Mouse (Mus musculus) lung, postnatal 4 days (tissue): ENCODE measurements around the gene Uap1.

Experiments used
- DNase-seq, 2 experiments: peaks; one replicate each; pipeline ENCODE4 v3.0.0; 2021

Uap1 gene

DNA sequence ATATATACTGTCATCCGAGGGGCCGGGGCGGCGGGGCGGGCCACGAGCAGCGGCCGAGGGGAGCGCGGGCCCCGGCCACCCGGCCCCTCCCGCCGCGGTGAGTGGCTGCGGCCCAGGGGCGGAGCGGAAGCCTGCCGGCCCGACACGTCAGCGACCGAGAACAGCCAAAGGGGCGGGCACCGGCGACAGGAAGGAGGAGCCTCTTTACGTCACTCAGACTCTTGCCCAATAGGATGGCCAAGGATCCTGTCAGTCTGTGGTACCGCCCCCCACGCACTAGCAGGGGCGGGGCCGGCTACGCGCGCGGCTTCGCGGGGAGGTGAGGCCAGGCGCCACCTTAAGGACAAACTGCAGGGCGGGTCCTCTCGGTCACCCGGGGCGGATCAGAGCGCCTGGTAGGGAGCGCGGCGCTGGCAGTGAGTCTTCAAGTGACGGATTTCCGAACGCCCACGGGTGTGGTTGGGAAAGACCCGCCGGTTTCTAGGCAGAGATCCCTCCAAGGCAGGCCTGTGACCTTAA, at the start of gene Uap1:
Gene Uap1 (minus strand): TSS at position 144 of the 519 bp plus-strand sequence.
- peak; percentile 99 for DNase-seq

DNA sequence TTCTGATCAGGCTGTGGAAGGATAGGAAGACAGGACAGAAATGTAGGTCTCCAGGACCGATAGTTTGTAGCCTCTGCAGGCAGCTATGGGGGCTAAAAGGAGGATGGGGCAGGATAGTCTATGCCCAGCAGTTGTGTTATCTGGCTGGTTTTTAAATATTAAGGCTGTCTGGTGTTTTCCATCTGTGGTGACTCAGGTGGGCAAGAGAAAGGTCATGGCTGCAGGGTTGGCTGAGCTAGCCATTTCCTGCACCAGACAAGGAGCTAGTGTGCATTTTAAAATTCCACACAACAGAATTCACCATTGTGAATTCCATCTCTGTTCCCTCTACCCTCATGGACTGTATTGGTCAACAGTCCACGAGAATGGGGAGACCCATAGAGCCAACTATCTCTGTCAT, 48.5 kb upstream of the Uap1 start:
- DNase-seq = no peak

DNA sequence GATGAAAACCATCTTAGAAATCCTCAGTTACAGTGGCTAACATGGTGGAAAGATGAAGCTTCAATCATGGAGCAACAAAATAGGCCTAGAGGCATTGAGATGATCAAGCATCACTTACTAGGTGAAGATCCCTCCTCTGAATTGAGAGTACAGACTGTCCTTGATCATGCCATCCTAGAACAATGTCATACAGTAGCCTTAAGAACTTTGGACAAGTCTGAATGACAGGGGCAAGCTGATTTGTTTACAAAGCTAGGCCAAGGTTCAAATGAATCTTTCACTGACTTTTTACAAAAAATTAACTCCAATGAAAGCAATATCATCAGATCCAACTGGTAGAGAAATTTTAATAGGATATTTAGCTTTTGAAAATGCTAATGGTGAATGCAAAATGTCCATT, 45.6 kb upstream of the Uap1 start:
- DNase-seq = no peak

DNA sequence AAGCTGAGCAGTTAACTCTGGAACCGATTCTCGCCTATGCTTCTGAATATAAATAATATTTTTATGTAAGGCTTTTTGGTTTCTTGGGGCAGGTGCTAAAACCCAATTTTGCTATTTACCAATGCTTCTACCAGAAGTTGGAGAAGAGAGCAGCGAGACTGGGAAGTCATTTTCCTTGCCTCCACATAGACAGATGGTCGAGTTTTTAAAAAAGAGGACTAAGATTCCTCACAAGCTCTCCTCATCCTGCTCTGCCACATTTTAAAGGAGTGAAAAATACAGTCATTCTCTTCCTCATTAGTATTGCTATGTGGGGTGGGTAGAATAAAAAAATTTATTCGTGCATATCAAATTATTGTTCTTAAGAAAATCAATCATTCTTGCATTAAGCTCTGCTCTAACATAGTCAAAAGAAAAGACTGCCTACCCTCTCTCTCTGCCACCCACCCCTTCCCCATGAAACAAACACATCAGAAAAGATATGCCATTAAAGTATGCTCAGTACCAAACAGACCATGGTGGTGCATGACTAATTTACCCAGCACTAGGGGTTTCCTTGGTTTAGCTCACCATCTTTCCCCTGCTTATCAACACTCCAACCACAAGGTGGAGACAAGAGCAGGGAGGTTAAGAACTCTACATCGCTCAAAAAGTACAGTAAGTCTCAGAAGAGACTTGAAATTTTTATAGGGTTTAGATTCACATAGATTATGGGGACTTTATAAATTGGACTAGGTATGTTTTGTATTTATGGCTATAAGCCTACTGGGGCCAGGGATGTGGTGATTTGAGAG, 43.5 kb upstream of the Uap1 start:
- DNase-seq = peak in 1 of 2 experiments; percentile 22

DNA sequence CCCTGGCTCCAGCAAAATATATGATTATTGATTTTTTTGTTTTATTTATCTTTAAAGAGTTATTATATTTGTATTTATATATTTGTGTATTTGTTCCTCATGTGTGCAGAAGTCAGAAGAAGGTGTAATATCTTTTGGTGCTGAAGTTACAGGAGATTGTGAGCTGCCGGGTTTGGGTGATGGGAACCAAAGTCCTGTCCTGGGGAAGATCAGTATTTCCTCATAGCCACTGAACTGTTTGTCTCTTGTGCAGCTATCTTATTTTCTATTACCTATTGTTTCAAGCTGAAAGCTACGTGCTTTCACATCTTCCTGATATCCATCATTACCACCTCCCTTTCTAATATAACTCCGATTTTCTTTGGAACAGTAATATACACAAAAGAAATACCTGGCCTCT, 40.8 kb upstream of the Uap1 start:
- no peak for DNase-seq

DNA sequence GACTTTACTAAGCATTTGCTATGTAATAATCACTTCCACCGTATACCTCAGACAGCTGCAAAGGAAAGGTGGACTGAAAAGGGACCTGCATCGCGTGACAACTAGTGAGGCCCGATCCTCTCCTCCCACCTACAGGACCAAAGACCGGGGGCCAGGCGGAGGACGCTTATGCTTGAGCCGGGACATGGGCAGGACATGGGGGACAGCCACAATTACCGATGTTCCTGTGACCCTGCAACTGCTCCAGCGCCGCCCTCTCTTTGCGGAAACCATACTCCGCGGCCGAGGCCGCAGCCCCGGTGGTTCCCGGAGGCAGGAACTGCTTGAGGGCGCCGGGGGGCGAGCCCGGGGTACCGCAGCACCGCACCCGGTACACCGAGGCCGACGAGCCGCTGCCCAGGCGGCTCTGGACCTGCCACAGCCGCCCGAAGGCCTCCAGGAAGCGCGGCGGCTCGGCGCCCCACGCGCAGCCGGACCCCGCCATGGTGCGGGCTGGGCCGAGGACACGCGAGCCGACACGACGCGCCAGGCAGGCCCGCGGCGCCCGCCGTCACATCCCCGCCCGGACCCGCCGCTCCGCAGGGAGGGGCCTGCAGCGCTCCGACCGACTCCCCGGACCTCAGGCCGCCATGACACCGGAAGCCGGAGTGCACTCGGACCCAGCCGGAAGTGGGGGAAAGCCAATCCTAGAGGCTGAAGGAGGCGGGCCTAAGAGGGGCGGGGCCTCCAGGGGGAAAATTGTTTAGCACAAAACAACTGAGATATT, 40.2 kb upstream of the Uap1 start, which contains the start of gene Uhmk1:
Gene Uhmk1 (minus strand): TSS at position 641 of the 766 bp plus-strand sequence.
- peak; percentile 92 to 93 for DNase-seq

DNA sequence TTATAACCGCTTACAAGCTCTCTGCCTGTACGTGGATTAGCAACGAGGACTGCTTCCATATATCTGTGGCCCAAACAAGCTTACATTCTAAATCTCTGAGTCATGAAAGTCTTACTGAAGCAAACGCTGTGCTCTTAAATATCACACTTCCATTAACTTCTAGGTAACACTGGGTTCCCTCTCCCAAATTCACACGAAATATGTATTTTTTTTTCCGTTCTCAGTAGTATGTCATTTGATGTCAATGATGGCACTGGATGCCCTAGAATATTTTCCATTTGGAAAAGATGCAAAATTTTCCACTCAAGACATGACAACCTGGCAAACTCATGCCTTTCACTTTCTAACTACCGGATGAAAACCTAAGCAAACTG, 39.6 kb upstream of the Uap1 start:
- DNase-seq = no peak

DNA sequence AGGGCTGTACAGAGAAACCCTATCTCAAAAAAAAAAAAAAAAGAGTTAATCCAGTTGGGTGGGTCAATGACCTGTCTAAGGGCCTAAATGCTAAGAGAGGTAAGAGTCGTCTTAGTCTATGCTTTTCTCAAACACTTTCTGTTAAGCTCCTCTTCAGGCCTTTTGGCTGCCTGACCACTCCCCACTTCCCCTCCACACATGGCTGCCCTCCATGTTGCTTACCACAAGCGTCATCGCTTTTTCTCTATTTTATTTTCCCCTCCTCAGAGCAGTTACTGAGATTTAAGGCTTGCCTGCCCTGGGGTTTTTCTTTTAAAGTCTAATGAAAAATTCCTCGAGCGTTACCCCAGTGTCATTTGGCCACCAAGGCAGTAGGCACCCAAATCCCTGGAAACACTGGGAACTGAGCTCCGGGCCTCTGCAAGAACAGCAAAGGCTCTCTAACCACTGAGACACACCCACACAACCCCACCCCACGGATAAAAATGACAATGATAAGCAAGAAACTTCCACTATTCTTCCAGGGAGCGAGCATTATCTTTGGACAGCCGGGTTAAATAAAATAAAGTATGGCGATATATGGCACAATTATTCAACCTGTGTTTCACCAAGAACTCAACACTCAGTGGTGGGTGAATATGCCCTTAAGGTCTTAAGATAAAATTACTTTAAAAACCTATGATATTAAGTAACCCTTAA, 38.6 kb upstream of the Uap1 start:
- DNase-seq = no peak

DNA sequence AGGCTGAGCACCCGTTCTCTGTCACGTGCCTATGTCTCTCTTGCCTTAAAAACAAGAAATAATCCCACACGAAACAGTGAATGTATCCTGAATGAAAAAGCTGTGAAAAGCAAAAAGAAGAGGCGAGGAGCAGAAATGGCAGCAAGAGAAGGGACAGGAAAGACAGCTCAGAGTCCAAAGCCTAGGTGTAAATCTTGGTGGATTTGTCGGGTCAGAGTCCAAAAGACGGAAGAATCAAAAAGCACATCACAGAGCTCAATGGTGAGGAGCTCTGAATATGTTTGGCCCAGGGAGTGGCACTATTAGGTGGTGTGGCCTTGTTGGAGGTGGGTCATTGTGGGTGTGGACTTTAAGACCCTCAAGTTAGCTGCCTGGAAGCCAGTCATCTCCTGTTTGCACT, 31.6 kb upstream of the Uap1 start:
- no peak for DNase-seq

DNA sequence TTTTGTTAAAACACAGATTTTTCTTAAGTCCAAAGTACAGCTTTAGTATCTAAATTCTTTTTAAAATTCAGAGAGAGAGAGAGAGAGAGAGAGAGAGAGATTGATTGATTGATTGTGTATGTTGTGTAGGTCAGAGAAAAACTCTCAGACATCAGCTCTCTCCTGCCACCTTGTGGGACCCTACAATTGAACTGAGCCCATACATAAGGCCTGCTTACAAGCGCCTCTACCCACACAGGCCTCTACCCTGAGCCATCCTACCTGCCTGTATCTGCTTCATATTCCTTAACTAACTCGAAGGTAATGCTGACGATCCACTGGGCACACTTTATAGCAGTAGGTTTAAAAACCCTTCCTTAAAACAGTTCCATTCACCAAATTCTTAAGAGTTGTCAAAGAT, 25.6 kb upstream of the Uap1 start:
- DNase-seq = peak in 1 of 2 experiments; percentile 23

DNA sequence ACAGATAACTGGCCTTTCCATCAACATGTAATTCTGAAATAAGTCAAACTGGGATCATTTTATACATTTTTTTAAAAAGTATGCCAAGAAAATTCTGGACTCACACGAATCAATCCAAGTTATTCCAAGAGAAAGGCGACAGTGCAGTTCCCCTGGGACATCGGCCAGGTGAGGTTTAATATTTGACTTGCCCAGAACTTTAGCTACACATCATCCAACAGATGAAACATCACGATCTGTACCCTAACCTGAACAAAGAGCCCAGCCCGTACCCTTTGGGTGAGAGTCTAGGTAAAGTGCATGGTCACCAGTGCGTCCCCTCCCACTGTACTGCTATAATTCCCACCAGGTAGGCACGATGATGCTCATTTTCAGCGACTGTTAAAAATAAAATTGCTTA, 21.5 kb upstream of the Uap1 start:
- DNase-seq = no peak

DNA sequence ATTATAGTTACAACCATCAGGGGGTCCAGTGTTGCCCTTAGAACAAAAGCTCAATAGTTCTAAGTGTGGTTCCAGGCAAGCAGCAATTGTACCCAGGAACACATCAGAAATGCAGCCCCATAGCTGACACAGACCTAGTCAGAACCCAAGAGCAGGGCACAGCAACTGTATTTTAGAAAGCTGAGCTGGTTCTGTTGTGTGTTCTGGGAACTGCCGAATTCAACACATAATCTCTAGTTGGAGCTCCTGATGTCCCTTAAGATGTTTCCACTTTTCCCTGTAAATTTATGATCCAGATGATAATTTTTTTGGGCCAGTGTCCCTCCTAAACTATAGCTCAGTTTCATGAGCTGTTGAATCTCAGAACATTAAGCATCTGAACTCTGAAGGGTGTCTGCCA, 17.2 kb upstream of the Uap1 start:
- no peak for DNase-seq

DNA sequence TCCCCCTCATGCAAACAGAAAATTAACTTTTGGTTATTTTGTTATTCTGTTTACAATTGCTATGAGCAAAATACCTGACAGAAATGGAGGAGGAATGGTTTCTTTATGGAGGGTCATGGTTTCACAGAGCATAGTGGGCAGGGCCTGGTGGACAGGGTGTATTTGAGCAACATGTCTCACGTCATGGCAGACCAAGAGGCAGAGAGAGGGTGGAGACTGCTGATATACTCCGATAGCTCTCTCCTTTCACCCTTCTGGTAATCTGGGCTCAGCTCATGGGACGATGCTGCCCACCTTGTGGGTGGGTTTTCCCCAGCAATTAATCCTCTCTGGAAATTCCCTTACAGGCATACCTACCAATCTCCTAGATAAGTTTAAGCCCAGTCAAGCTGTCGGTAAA, 15.5 kb upstream of the Uap1 start:
- DNase-seq = no peak

DNA sequence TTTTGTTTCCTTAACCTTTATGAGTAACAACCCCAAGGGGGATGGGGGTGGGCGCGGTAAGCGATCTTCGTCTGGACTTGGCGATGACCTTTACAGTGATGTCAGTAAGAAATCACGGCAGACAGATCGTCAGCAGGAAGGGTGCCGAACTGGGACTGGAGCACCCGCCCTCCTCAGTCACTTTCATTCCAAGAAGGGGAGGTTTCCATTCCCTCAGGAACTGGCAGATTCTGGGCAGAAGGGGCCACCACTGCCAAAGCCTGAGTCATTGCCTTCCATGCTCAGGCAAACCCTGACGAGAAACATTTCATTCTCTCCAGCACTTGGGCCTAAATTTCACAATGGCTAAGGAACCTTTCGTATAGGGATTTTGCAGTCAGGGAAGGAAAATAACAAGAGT, 13.8 kb upstream of the Uap1 start:
- peak; percentile 26 to 40 for DNase-seq

DNA sequence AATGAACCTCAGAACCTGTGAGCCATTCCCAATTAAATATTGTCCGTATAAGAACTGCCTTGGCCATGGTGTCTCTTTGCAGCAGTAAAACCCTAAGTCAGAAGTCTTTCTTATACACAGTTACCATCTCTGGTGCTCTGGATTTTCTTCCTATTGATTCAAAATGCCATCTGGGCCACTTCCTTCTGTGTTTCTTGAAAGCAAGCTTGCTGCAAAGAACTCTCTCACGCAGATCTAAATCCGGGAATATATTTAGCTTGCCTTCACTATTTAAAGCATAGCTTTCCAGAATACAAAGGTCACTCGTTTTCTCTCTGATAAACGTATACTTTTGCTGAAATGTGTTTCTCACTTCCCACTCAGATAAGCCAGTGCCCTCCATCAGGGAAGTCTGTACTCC, 11.8 kb upstream of the Uap1 start:
- no peak for DNase-seq

DNA sequence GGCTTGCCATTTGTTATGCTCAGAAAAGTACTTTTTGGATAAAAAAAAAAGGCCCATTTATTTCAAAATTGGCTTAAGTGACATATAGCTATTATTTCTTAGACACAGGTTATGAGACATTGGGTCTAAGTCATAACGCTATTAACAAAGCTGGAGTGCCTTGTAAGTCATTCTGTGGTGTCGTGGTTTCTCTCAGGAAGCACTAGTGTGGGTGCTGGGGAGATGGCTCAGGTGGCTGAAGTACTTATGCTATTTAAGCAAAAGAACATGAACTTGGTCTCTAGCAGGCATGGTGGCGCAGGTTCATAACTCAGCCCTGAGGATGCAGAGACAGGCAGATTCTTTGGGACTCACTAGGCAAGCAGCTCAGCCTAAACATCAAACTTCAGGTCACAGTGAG, 10.4 kb upstream of the Uap1 start:
- no peak for DNase-seq

DNA sequence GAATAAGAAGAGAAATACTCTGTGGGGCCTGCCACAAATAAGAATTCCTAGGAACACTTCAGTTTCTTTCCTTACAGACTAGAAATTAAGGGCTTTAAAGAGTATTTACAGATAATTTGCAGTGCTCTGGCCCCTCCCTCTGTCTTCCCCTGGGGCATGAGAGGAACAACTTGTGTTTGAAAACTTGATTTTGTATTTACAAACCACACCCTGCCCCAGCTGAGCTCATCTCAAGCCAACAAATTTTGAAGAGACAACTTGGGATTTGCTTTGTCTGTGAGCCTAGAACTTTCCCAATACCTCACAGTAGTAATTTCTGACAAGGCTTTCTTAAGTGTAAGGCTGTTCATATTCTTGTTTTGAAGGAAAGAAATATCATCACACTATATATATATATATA, 7.9 kb upstream of the Uap1 start:
- DNase-seq = no peak

DNA sequence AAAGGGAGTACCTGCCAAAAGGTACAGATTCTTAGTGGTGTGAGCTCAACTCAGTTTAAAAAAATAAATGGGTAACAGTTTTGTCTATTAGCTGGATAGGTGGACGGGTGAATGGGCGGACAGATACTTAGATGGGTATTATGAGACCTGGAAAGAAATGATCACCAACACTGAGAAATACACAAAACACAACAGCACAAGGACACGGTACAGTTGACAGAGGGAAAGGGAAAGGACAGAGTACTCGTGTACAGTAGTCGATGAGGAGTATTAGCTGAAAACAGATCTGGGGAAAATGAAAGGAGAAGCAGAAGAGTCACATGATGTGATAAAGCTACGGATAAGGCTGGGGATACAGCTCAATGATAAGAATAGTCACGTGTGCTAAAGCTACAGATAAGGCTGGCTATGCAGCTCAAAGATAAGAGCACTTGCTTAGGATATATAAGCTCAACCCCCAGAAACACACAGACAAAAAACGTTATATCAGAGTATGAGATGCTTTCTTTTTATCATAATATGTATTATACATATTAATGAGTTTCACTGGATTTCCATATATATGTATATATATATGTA, 2.0 kb upstream of the Uap1 start:
- no peak for DNase-seq

DNA sequence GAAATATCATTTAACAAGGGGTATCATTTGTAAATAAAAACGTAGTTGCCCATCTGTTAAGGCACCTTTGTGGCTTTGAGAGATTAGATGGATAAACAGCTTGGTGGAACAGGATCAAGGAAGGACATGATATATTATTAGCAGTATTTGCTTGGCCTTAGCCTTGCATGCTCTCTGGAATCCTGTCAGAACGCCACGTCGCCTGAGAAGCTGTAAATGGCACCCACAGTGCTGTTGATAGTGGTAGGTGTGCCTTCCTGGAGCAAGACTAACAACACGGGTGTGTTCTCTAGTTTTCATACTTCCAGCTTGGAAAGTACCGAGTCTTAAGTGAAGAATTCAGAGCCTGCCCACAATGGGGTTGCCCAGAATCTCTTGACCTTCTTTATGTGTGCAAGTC, 1.1 kb upstream of the Uap1 start:
- DNase-seq = no peak

DNA sequence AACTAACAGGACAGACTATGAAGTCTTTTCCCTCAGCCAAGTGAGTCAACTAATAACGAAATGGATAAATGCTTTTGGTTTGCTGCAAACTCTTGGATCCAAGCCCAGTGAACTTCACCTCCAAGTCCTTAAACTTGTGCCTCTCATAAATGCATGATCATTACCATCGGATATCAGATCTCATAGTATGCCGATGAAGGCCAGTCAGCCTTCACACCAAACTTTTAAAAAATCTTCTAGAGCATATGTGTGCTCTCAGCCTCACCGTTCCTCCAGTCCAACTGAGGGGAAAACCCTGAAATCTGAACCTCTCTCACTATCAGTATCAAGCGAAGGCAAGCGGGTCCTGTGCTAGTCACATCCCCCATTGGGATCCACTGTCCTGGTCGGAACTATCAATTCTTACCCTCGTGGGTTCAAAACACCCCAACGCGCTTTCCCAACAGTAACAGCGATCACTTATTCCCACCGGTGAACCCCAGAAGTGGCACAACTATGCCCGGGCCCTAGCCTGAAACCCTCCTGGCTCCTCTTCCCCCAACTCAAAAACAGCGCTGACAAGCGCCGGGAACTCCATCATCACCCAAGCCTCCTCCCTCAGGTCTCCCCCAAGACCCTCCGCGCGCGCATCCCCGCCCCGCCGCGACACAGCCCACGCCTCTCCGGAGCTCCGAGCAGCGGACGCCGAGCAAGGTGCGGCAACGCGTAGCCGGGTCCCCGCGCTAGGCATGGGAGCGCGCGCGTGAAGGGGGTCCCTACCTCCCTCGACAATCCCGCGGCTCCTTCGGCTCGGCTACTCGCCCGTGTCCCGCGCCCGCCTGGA, 555 bp downstream of the Uap1 start:
- DNase-seq = no peak

DNA sequence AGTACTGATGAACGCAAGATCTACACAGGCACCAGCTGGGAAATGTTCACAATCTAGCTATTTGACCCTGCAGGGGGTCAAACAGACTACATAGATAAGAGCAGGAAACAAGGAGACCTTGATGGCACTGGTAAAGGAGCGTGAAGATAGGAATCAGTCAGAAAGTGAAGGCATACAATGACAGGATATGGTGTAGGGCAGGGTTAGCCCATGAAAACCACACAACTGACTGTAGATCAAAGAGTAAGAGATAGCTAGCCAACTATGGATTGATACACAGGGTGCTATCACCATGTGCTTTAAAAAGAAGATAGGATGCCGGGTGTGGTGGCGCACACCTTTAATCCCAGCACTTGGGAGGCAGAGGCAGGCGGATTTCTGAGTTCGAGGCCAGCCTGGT, 7.0 kb downstream of the Uap1 start:
- no peak for DNase-seq

DNA sequence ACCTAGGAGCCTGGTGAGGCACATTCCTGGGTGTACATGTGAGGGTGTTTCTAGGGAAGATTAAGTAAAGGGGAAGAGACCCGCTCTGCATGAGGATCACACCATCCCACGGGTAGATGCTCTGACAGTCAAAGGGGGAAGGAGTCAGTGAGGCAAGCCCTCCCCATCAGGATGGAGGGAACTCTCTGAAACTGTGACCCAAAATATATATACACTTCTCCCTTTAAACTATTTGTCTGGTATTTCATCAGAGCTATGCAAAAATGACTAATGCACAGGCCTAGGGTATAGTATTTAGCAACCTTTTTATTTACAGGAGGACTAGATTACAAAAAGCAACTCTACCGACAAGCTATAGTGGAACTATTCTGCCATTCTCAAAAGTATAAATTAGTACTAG, 9.8 kb downstream of the Uap1 start:
- no peak for DNase-seq
